Mouse (Mus musculus): Measurements from ENCODE around the gene Slc2a5. TPM values are rescaled to one million over a fixed set of nuclear protein-coding genes. Genes with fewer than 3 reads are reported as not detected.

The Slc2a5 gene
- polyA plus RNA-seq, 1 experiment from 2014 or later, result 3.4 TPM

DNA sequence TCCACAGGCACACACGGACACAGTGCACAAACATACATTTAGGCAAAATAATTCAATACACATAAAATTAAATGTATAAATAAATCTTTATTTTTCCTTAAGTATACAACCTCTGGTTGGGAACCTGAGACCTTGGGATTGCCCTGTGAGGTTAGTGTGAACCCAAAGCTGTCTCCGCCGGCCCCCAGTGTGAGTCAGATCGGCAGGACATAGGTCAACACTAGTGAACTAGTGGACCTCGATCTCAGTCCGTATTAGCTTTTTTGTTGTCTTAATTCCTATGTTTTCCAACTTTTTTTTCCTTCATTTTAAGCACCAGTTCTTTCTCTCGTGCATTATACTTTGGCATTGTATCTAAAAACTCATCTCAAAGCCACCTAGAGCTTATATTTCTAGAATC, 8.8 kb downstream of the Slc2a5 start:
- no peak for ATAC-seq (ENCODE audit: low read depth)
- WGBS, result 95% methylated on average over 7 of the region's 7 CpGs
- Histone ChIP-seq H3K36me3 (ENCODE audit: control insufficient read depth, insufficient read depth, low read length) (no peaks in the 10 kb centered on the region), H3K27me3 (ENCODE audit: control insufficient read depth, insufficient read depth, low read length) (no peaks in the 10 kb centered on the region), H3K4me2 (ENCODE audit: low read depth, low read length) (no peak overlapping the region), H3K27ac (ENCODE audit: low read depth, low read length) (no peak overlapping the region), H3K4me1 (ENCODE audit: control insufficient read depth, insufficient read depth, low read length) (no peaks in the 10 kb centered on the region), H3K9me3 (ENCODE audit: control insufficient read depth, low read length) (no peaks in the 10 kb centered on the region), H3K9ac (replicated peaks; ENCODE audit: low read depth, low read length) (no peak overlapping the region), H3K4me3 (ENCODE audit: low read depth, low read length) (no peak overlapping the region)

- no peaks in the 10 kb centered on the region for H3K9me3 ChIP-seq (ENCODE audit: control insufficient read depth, low read length)
- no peaks in the 10 kb centered on the region for H3K36me3 ChIP-seq (ENCODE audit: control insufficient read depth, insufficient read depth, low read length)
- H3K4me3 ChIP-seq (ENCODE audit: low read depth, low read length), result no peak overlapping the region
- no peak overlapping the region for H3K27ac ChIP-seq (ENCODE audit: low read depth, low read length)
- ATAC-seq (ENCODE audit: low read depth), result no peak
- no peak overlapping the region for H3K9ac ChIP-seq (replicated peaks; ENCODE audit: low read depth, low read length)
- no peak overlapping the region for H3K4me2 ChIP-seq (ENCODE audit: low read depth, low read length)
- H3K27me3 ChIP-seq (ENCODE audit: control insufficient read depth, insufficient read depth, low read length), result no peaks in the 10 kb centered on the region
- H3K4me1 ChIP-seq (ENCODE audit: control insufficient read depth, insufficient read depth, low read length), result no peaks in the 10 kb centered on the region
- WGBS, result 59% methylated on average over 8 of the region's 8 CpGs
Observed at GRCm38 (mm10) chr4:150128571-150128970, 9.5 kb downstream of the Slc2a5 start.

- 48% methylated on average over 2 of the region's 2 CpGs for WGBS
- Histone ChIP-seq H3K27ac (ENCODE audit: low read depth, low read length) (no peak overlapping the region), H3K4me2 (ENCODE audit: low read depth, low read length) (no peak overlapping the region), H3K27me3 (ENCODE audit: control insufficient read depth, insufficient read depth, low read length) (no peaks in the 10 kb centered on the region), H3K9me3 (ENCODE audit: control insufficient read depth, low read length) (no peaks in the 10 kb centered on the region), H3K4me1 (ENCODE audit: control insufficient read depth, insufficient read depth, low read length) (no peaks in the 10 kb centered on the region), H3K9ac (replicated peaks; ENCODE audit: low read depth, low read length) (no peak overlapping the region), H3K4me3 (ENCODE audit: low read depth, low read length) (no peak overlapping the region), H3K36me3 (ENCODE audit: control insufficient read depth, insufficient read depth, low read length) (no peaks in the 10 kb centered on the region)
- ATAC-seq (ENCODE audit: low read depth), result no peak
Observed at GRCm38 (mm10) chr4:150130661-150131060, 11.6 kb downstream of the Slc2a5 start.

- Histone ChIP-seq H3K9me3 (ENCODE audit: control insufficient read depth, low read length) (no peaks in the 10 kb centered on the region), H3K4me2 (ENCODE audit: low read depth, low read length) (peak overlapping the region; percentile 14; the same call in 1 of the 2 replicates), H3K27ac (ENCODE audit: low read depth, low read length) (no peak overlapping the region), H3K4me3 (ENCODE audit: low read depth, low read length) (no peak overlapping the region), H3K4me1 (ENCODE audit: control insufficient read depth, insufficient read depth, low read length) (no peaks in the 10 kb centered on the region), H3K27me3 (ENCODE audit: control insufficient read depth, insufficient read depth, low read length) (no peaks in the 10 kb centered on the region), H3K36me3 (ENCODE audit: control insufficient read depth, insufficient read depth, low read length) (no peaks in the 10 kb centered on the region), H3K9ac (replicated peaks; ENCODE audit: low read depth, low read length) (no peak overlapping the region)
- WGBS, result 27% methylated on average over 24 of the region's 24 CpGs
- no peak for ATAC-seq (ENCODE audit: low read depth)
Observed at GRCm38 (mm10) chr4:150132692-150133271, 13.7 kb downstream of the Slc2a5 start.

- WGBS, result 93% methylated on average over 7 of the region's 7 CpGs
- no peak overlapping the region for H3K4me2 ChIP-seq (ENCODE audit: low read depth, low read length)
- ATAC-seq (ENCODE audit: low read depth), result no peak
- no peaks in the 10 kb centered on the region for H3K4me1 ChIP-seq (ENCODE audit: control insufficient read depth, insufficient read depth, low read length)
- no peak overlapping the region for H3K4me3 ChIP-seq (ENCODE audit: low read depth, low read length)
- H3K27ac ChIP-seq (ENCODE audit: low read depth, low read length), result no peak overlapping the region
- H3K9me3 ChIP-seq (ENCODE audit: control insufficient read depth, low read length), result no peaks in the 10 kb centered on the region
- no peaks in the 10 kb centered on the region for H3K36me3 ChIP-seq (ENCODE audit: control insufficient read depth, insufficient read depth, low read length)
- H3K27me3 ChIP-seq (ENCODE audit: control insufficient read depth, insufficient read depth, low read length), result no peaks in the 10 kb centered on the region
- H3K9ac ChIP-seq (replicated peaks; ENCODE audit: low read depth, low read length), result no peak overlapping the region
Observed at GRCm38 (mm10) chr4:150135254-150135653, 16.2 kb downstream of the Slc2a5 start.

GRCm38 (mm10) chr4:150136693-150137092, 17.6 kb downstream of the Slc2a5 start:
- no peak overlapping the region for H3K4me3 ChIP-seq (ENCODE audit: low read depth, low read length)
- H3K4me2 ChIP-seq (ENCODE audit: low read depth, low read length), result no peak overlapping the region
- H3K36me3 ChIP-seq (ENCODE audit: control insufficient read depth, insufficient read depth, low read length), result no peaks in the 10 kb centered on the region
- no peaks in the 10 kb centered on the region for H3K27me3 ChIP-seq (ENCODE audit: control insufficient read depth, insufficient read depth, low read length)
- ATAC-seq (ENCODE audit: low read depth), result peak; percentile 41; the same call in 1 of the 2 replicates
- H3K4me1 ChIP-seq (ENCODE audit: control insufficient read depth, insufficient read depth, low read length), result no peaks in the 10 kb centered on the region
- 6% methylated on average over 10 of the region's 10 CpGs for WGBS
- H3K27ac ChIP-seq (ENCODE audit: low read depth, low read length), result no peak overlapping the region
- H3K9me3 ChIP-seq (ENCODE audit: control insufficient read depth, low read length), result no peaks in the 10 kb centered on the region
- H3K9ac ChIP-seq (replicated peaks; ENCODE audit: low read depth, low read length), result no peak overlapping the region

DNA sequence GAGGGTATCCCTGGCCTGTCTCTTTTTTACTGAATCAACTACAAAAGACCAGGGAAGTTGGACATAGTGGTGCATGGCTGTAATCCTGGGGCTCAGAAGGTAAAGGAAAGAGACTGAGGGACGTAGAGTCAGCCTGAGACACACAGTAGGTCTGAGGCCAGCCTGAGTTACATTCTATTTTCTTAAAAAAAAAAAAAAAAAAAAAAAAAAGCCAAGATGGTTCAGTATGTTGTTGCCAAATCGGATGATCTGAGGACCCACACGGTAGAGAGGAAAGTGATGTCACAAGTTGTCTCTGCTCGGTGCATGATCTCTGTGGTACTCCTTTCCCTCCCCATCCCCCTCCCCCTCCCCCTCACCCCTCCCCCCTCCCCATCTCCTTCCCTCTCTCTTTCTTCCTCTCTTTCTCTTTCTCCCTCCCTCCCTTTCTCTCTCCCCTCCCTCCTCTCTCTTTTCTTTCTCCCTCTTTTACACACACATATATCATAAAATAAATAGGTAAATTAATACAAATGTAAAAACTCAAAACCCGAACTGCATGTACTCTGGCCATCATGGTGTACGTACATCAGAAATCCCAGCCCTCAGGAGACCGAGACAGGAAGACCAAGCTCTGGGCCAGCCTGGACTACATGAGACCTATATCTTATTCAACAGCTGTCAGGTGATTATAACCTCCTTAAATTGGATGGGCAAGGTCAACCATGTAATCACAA, 18.4 kb downstream of the Slc2a5 start:
- H3K9me3 ChIP-seq (ENCODE audit: control insufficient read depth, low read length), result no peaks in the 10 kb centered on the region

DNA sequence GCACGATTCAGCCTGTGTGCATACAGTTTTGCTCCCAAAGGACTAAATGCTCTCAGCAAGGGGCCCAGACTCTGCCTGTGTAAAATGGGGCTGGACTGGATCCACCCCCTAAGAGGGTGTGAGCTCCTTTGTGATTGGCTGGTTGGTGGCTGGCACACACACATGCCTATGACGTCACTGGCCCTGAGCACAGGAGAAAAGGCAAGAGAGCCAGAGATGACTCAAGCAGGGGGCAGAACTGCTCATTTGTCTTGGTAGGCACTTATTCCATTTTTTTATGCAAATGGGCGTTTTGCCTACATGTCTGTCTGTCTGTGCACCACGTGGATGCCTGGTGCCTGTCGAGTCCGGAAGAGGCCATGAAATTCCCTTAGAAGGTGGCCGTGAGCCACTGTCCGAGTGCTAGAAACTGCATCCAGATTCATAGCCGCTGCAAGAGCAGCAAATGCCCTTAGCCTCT, 19.0 kb downstream of the Slc2a5 start:
- H3K4me2 ChIP-seq (ENCODE audit: low read depth, low read length), result peak overlapping the region; percentile 41; the same call in 1 of the 2 replicates
- WGBS, result 18% methylated on average over 9 of the region's 9 CpGs
- 0 out of 2 replicates have a peak overlapping the region, but pooled peaks have one; percentile 37 for H3K9ac ChIP-seq (replicated peaks; ENCODE audit: low read depth, low read length)
- peak overlapping the region; percentile 70 for H3K27ac ChIP-seq (ENCODE audit: low read depth, low read length)
- H3K4me1 ChIP-seq (ENCODE audit: control insufficient read depth, insufficient read depth, low read length), result no peaks in the 10 kb centered on the region
- H3K27me3 ChIP-seq (ENCODE audit: control insufficient read depth, insufficient read depth, low read length), result no peaks in the 10 kb centered on the region
- peak overlapping the region; percentile 24 for H3K4me3 ChIP-seq (ENCODE audit: low read depth, low read length)
- no peaks in the 10 kb centered on the region for H3K9me3 ChIP-seq (ENCODE audit: control insufficient read depth, low read length)
- peak; percentile 74 for ATAC-seq (ENCODE audit: low read depth)
- H3K36me3 ChIP-seq (ENCODE audit: control insufficient read depth, insufficient read depth, low read length), result no peaks in the 10 kb centered on the region

More for the DNA sequence above, 18.4 kb downstream of the Slc2a5 start:
- Histone ChIP-seq H3K27ac (ENCODE audit: low read depth, low read length) (no peak overlapping the region), H3K27me3 (ENCODE audit: control insufficient read depth, insufficient read depth, low read length) (no peaks in the 10 kb centered on the region), H3K36me3 (ENCODE audit: control insufficient read depth, insufficient read depth, low read length) (no peaks in the 10 kb centered on the region), H3K9ac (replicated peaks; ENCODE audit: low read depth, low read length) (no peak overlapping the region), H3K4me1 (ENCODE audit: control insufficient read depth, insufficient read depth, low read length) (no peaks in the 10 kb centered on the region), H3K4me2 (ENCODE audit: low read depth, low read length) (no peak overlapping the region), H3K4me3 (ENCODE audit: low read depth, low read length) (no peak overlapping the region)
- WGBS, result 85% methylated on average over 7 of the region's 7 CpGs
- no peak for ATAC-seq (ENCODE audit: low read depth)

DNA sequence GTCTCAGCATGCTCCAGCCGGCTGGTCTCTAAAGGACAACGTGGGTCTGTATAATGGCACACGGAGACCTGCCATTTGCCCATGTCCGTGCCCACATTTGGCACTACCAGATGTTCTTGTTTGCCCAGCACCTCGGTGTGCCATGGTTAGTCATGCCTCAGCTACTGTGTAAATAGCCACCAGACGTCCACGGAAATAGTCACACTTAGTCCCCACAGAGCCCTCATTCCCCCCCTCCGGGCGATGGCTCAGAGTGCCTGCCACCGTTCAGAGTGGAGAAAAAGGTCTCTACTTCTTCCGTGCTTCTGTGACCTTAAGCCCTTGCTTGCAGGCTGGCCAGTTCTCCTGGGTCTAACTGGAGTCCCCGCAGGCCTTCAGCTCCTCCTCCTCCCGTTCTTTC, 20.0 kb downstream of the Slc2a5 start:
- WGBS, result 73% methylated on average over 13 of the region's 13 CpGs
- Histone ChIP-seq H3K9ac (replicated peaks; ENCODE audit: low read depth, low read length) (no peak overlapping the region), H3K27ac (ENCODE audit: low read depth, low read length) (no peak overlapping the region), H3K36me3 (ENCODE audit: control insufficient read depth, insufficient read depth, low read length) (no peaks in the 10 kb centered on the region), H3K4me1 (ENCODE audit: control insufficient read depth, insufficient read depth, low read length) (no peaks in the 10 kb centered on the region), H3K4me2 (ENCODE audit: low read depth, low read length) (no peak overlapping the region), H3K9me3 (ENCODE audit: control insufficient read depth, low read length) (no peaks in the 10 kb centered on the region; the same call in 1 of the 2 replicates), H3K4me3 (ENCODE audit: low read depth, low read length) (no peak overlapping the region), H3K27me3 (ENCODE audit: control insufficient read depth, insufficient read depth, low read length) (no peaks in the 10 kb centered on the region)
- no peak for ATAC-seq (ENCODE audit: low read depth)

All from neural tube, embryonic 14.5 days (tissue).